8 mouse cellular contexts compared by ENCODE assay signal in genomic region chr7:119185181-119185940, GRCm38 (mm10). TPM values are rescaled to one million over a fixed set of nuclear protein-coding genes. Genes with fewer than 3 reads are reported as not detected.
DNase-seq lines count a peak whose midpoint lies in the region; ATAC-seq lines count a peak whose summit lies in the region.

No protein-coding gene starts in this region.

- no peak overlapping the region for H3K9ac ChIP-seq in limb, embryonic 12.5 days (replicated peaks)
- H3K9ac ChIP-seq in stomach, embryonic 15.5 days = no peak overlapping the region

- no peaks in the 10 kb centered on the region for H3K36me3 ChIP-seq in limb, embryonic 12.5 days
- H3K36me3 ChIP-seq in stomach, embryonic 15.5 days = no peaks in the 10 kb centered on the region

- H3K27ac ChIP-seq in limb, embryonic 12.5 days = no peak overlapping the region
- H3K27ac ChIP-seq in stomach, embryonic 15.5 days = no peak overlapping the region

- ATAC-seq in limb, embryonic 12.5 days (ENCODE audit: insufficient number of reproducible peaks, insufficient read depth, low FRiP score, low TSS enrichment, low read depth) = no peak
- ATAC-seq in stomach, embryonic 15.5 days (ENCODE audit: insufficient read depth, low FRiP score, low read depth) = no peak

- peak overlapping the region; percentile 88 for H3K4me2 ChIP-seq in limb, embryonic 12.5 days
- H3K4me2 ChIP-seq in stomach, embryonic 15.5 days = peak overlapping the region; percentile 82

- no peaks in the 10 kb centered on the region for H3K9me3 ChIP-seq in limb, embryonic 12.5 days
- H3K9me3 ChIP-seq in stomach, embryonic 15.5 days = no peaks in the 10 kb centered on the region

- H3K27me3 ChIP-seq in limb, embryonic 12.5 days = peaks cover 58% of the 10 kb centered on the region
- H3K27me3 ChIP-seq in stomach, embryonic 15.5 days (replicated peaks) = peaks cover 41% of the 10 kb centered on the region

- peaks cover 15% of the 10 kb centered on the region; the same call in 1 of the 2 replicates for H3K4me1 ChIP-seq in limb, embryonic 12.5 days (replicated peaks)
- 0 out of 2 replicates have a peak, but pooled peaks cover 4% of the 10 kb centered on the region for H3K4me1 ChIP-seq in stomach, embryonic 15.5 days

- 4% methylated on average over 23 of the region's 23 CpGs for WGBS in limb, embryonic 12.5 days
- WGBS in stomach, embryonic 15.5 days = 4% methylated on average over 23 of the region's 23 CpGs

- DNase-seq in cerebellum, postnatal 14 days = peak; percentile 38 to 41
- no peak for DNase-seq in cerebellum, adult 18-20 months
- DNase-seq in right cerebral cortex, postnatal 4 days = peak; percentile 40
- no peak for DNase-seq in right cerebral cortex, postnatal 36 days (ENCODE audit: low spot score in 2 of 2)
- no peak for DNase-seq in spleen, postnatal 36 days (ENCODE audit: low spot score in 2 of 2)
- no peak for DNase-seq in liver

- peak overlapping the region; percentile 49 for H3K4me3 ChIP-seq in limb, embryonic 12.5 days (replicated peaks)
- no peak overlapping the region for H3K4me3 ChIP-seq in stomach, embryonic 15.5 days (replicated peaks)

RNA-seq across cellular contexts. Expression of gene Gpr139, which starts 1.0 kb away (rescaled TPM):
- not detected in 2 replicates for polyA plus RNA-seq in limb, embryonic 12.5 days (2016; fragmentation: Nextera tagmentation; extraction: Ambion mirVana)
- polyA plus RNA-seq in stomach, embryonic 15.5 days (2015; fragmentation: Nextera tagmentation; extraction: Ambion mirVana) = 0.05 TPM in 1 of 2 replicates, not detected in the other

Comparison
In these comparisons a context has a peak if more than half of its experiments do, and no peak if none do; other contexts are left out.
1. DNase-seq: peak in cerebellum, postnatal 14 days (2 of 2) and right cerebral cortex, postnatal 4 days (single experiment); none in cerebellum, adult 18-20 months (0 of 2), right cerebral cortex, postnatal 36 days (0 of 2), spleen, postnatal 36 days (0 of 2) and liver (single experiment).